Comparison of ENCODE assay signal across 14 mouse cellular contexts in genomic region chr8:122295389-122295788, GRCm38 (mm10). TPM values are rescaled to one million over a fixed set of nuclear protein-coding genes. Genes with fewer than 3 reads are reported as not detected.
DNase-seq lines count a peak whose midpoint lies in the region; ATAC-seq lines count a peak whose summit lies in the region.
"Had no signal": no experiment of that assay in that cellular context is flagged by ENCODE, and none has a peak within 500 bp of the region (broad histone marks: within the 10 kb centered on the region; RNA-seq: fewer than 3 reads in every experiment).

No protein-coding gene starts in this region.

- H3K27ac ChIP-seq in hindbrain, embryonic 13.5 days, result peak overlapping the region; percentile 8; the same call in 1 of the 2 replicates
- H3K27ac ChIP-seq in hindbrain, embryonic 14.5 days, result no peak overlapping the region
- H3K27ac ChIP-seq in midbrain, embryonic 14.5 days (replicated peaks; ENCODE audit: low read depth, low read length), result peak overlapping the region; percentile 37; the same call in 1 of the 2 replicates
- no peak overlapping the region for H3K27ac ChIP-seq in midbrain, embryonic 15.5 days

- peak; percentile 50 to 54 for DNase-seq in cerebellum, postnatal 14 days
- DNase-seq in cerebellum, adult 11-12 months, result no peak
- no peak for DNase-seq in hindbrain, embryonic 14.5 days (ENCODE audit: low spot score)
- no peak for DNase-seq in midbrain, embryonic 14.5 days
- DNase-seq in left cerebral cortex, adult 9 months (ENCODE audit: low spot score in 2 of 2), result no peak
- no peak for DNase-seq in yolk sac, embryonic 10.5 days (ENCODE audit: low spot score)
- DNase-seq: heart, postnatal 10 days; kidney, adult 8-10 months; lung, adult 18-20 months; spleen, adult 18-20 months had no signal

- peaks cover 76% of the 10 kb centered on the region for H3K4me1 ChIP-seq in hindbrain, embryonic 13.5 days (replicated peaks)
- peaks cover 7% of the 10 kb centered on the region; the same call in 1 of the 2 replicates for H3K4me1 ChIP-seq in hindbrain, embryonic 14.5 days (replicated peaks; ENCODE audit: control insufficient read depth, insufficient read depth, low read length)
- peaks cover 45% of the 10 kb centered on the region for H3K4me1 ChIP-seq in midbrain, embryonic 14.5 days (ENCODE audit: control insufficient read depth, insufficient read depth, low read length)
- H3K4me1 ChIP-seq in midbrain, embryonic 15.5 days, result peaks cover 46% of the 10 kb centered on the region

- WGBS in hindbrain, embryonic 13.5 days, result 64% methylated on average over 9 of the region's 9 CpGs
- 55% methylated on average over 9 of the region's 9 CpGs for WGBS in hindbrain, embryonic 14.5 days
- WGBS in midbrain, embryonic 14.5 days, result 61% methylated on average over 9 of the region's 9 CpGs
- 55% methylated on average over 9 of the region's 9 CpGs for WGBS in midbrain, embryonic 15.5 days

- ATAC-seq in hindbrain, embryonic 13.5 days (ENCODE audit: low FRiP score), result no peak
- ATAC-seq in hindbrain, embryonic 14.5 days (ENCODE audit: low FRiP score), result no peak
- no peak for ATAC-seq in midbrain, embryonic 14.5 days (ENCODE audit: low FRiP score, low TSS enrichment)
- ATAC-seq in midbrain, embryonic 15.5 days (replicated peaks), result no peak

- H3K9ac ChIP-seq in hindbrain, embryonic 13.5 days, result no peak overlapping the region
- H3K9ac ChIP-seq in hindbrain, embryonic 14.5 days, result no peak overlapping the region
- H3K9ac ChIP-seq in midbrain, embryonic 14.5 days (replicated peaks; ENCODE audit: low read length), result no peak overlapping the region
- no peak overlapping the region for H3K9ac ChIP-seq in midbrain, embryonic 15.5 days
- H3K9ac ChIP-seq: forebrain, embryonic 12.5 days; neural tube, embryonic 13.5 days had no signal

- no peak overlapping the region for H3K4me3 ChIP-seq in hindbrain, embryonic 13.5 days
- no peak overlapping the region for H3K4me3 ChIP-seq in hindbrain, embryonic 14.5 days (replicated peaks; ENCODE audit: low read length)
- no peak overlapping the region for H3K4me3 ChIP-seq in midbrain, embryonic 14.5 days (replicated peaks; ENCODE audit: low read depth, low read length)
- H3K4me3 ChIP-seq in midbrain, embryonic 15.5 days, result no peak overlapping the region
- H3K4me3 ChIP-seq: forebrain, embryonic 12.5 days; neural tube, embryonic 13.5 days had no signal

- H3K9me3 ChIP-seq in hindbrain, embryonic 13.5 days, result no peaks in the 10 kb centered on the region
- no peaks in the 10 kb centered on the region for H3K9me3 ChIP-seq in hindbrain, embryonic 14.5 days (ENCODE audit: control insufficient read depth, low read length)
- H3K9me3 ChIP-seq in midbrain, embryonic 14.5 days (ENCODE audit: control insufficient read depth, low read length), result no peaks in the 10 kb centered on the region
- no peaks in the 10 kb centered on the region for H3K9me3 ChIP-seq in midbrain, embryonic 15.5 days
- H3K9me3 ChIP-seq: forebrain, embryonic 12.5 days; neural tube, embryonic 13.5 days had no signal

- peaks cover 3% of the 10 kb centered on the region; the same call in 1 of the 2 replicates for H3K27me3 ChIP-seq in hindbrain, embryonic 13.5 days
- no peaks in the 10 kb centered on the region for H3K27me3 ChIP-seq in hindbrain, embryonic 14.5 days (ENCODE audit: control insufficient read depth, insufficient read depth, low read length)
- H3K27me3 ChIP-seq in midbrain, embryonic 14.5 days (ENCODE audit: control insufficient read depth, insufficient read depth, low read length), result no peaks in the 10 kb centered on the region
- H3K27me3 ChIP-seq in midbrain, embryonic 15.5 days (replicated peaks), result no peaks in the 10 kb centered on the region
- H3K27me3 ChIP-seq: neural tube, embryonic 13.5 days had no signal

- no peaks in the 10 kb centered on the region for H3K36me3 ChIP-seq in hindbrain, embryonic 13.5 days
- H3K36me3 ChIP-seq in hindbrain, embryonic 14.5 days (replicated peaks; ENCODE audit: control insufficient read depth, insufficient read depth), result no peaks in the 10 kb centered on the region
- H3K36me3 ChIP-seq in midbrain, embryonic 14.5 days (ENCODE audit: control insufficient read depth, insufficient read depth, low read length), result no peaks in the 10 kb centered on the region
- no peaks in the 10 kb centered on the region for H3K36me3 ChIP-seq in midbrain, embryonic 15.5 days (replicated peaks)
- H3K36me3 ChIP-seq: forebrain, embryonic 12.5 days; neural tube, embryonic 13.5 days had no signal

- no peak overlapping the region for H3K4me2 ChIP-seq in hindbrain, embryonic 13.5 days
- no peak overlapping the region for H3K4me2 ChIP-seq in hindbrain, embryonic 14.5 days (replicated peaks)
- no peak overlapping the region for H3K4me2 ChIP-seq in midbrain, embryonic 14.5 days (ENCODE audit: low read length)
- H3K4me2 ChIP-seq in midbrain, embryonic 15.5 days, result no peak overlapping the region
- H3K4me2 ChIP-seq: forebrain, embryonic 12.5 days; neural tube, embryonic 13.5 days had no signal

RNA-seq across cellular contexts. Expression of gene Zfpm1, which starts 13.4 kb away (rescaled TPM):
- polyA plus RNA-seq in hindbrain, embryonic 13.5 days (2015; fragmentation: Nextera tagmentation; extraction: Ambion mirVana), result 1.4 and 1.5 TPM in 2 replicates
- polyA plus RNA-seq in hindbrain, embryonic 14.5 days (2014; fragmentation: Nextera tagmentation; extraction: Ambion mirVana), result 1.8 and 2.0 TPM in 2 replicates
- polyA plus RNA-seq in midbrain, embryonic 14.5 days (2014; fragmentation: Nextera tagmentation; extraction: Ambion mirVana), result 2.3 TPM in 2 replicates
- 1.5 and 1.8 TPM in 2 replicates for polyA plus RNA-seq in midbrain, embryonic 15.5 days (2015; fragmentation: Nextera tagmentation; extraction: Ambion mirVana)

Comparison
In these comparisons a context has a peak if more than half of its experiments do, and no peak if none do; other contexts are left out.
1. DNase-seq: peak in cerebellum, postnatal 14 days (2 of 2); none in cerebellum, adult 11-12 months (single experiment), hindbrain, embryonic 14.5 days (single experiment), midbrain, embryonic 14.5 days (single experiment), left cerebral cortex, adult 9 months (0 of 2) and yolk sac, embryonic 10.5 days (single experiment).
2. H3K27ac ChIP-seq: peak in hindbrain, embryonic 13.5 days (single experiment) and midbrain, embryonic 14.5 days (single experiment); none in hindbrain, embryonic 14.5 days (single experiment) and midbrain, embryonic 15.5 days (single experiment).